Mouse (Mus musculus): ENCODE results near the gene Dgkd.

Dgkd gene

GRCm38 (mm10) chr1:87935546-87935945 is 82.5 kb downstream of the Dgkd start:
- no peak for DNase-seq (ENCODE audit: low spot score)

GRCm38 (mm10) chr1:87936075-87936474 is 83.0 kb downstream of the Dgkd start:
- DNase-seq (ENCODE audit: low spot score): no peak

- no peak for DNase-seq (ENCODE audit: low spot score)
These were observed 83.4 kb downstream of the Dgkd start for GRCm38 (mm10) chr1:87936516-87936915.

GRCm38 (mm10) chr1:87941765-87942164 is 88.7 kb downstream of the Dgkd start:
- no peak for DNase-seq (ENCODE audit: low spot score)

- no peak for DNase-seq (ENCODE audit: low spot score)
These were observed 94.6 kb downstream of the Dgkd start for GRCm38 (mm10) chr1:87947681-87948091.

GRCm38 (mm10) chr1:87951641-87952040 is 98.6 kb downstream of the Dgkd start:
- no peak for DNase-seq (ENCODE audit: low spot score)

GRCm38 (mm10) chr1:87953073-87953472 is 100.0 kb downstream of the Dgkd start:
- DNase-seq (ENCODE audit: low spot score): no peak

- DNase-seq (ENCODE audit: low spot score): no peak
These were observed 105.8 kb downstream of the Dgkd start for GRCm38 (mm10) chr1:87958931-87959330.

GRCm38 (mm10) chr1:87959532-87959931 is 106.4 kb downstream of the Dgkd start:
- DNase-seq (ENCODE audit: low spot score): no peak

- no peak for DNase-seq (ENCODE audit: low spot score)
These were observed 106.9 kb downstream of the Dgkd start for GRCm38 (mm10) chr1:87959998-87960431.

GRCm38 (mm10) chr1:87960752-87961151 is 107.7 kb downstream of the Dgkd start:
- no peak for DNase-seq (ENCODE audit: low spot score)

GRCm38 (mm10) chr1:87961459-87962167 is 108.5 kb downstream of the Dgkd start:
- DNase-seq (ENCODE audit: low spot score): no peak

- no peak for DNase-seq (ENCODE audit: low spot score)
These were observed 117.3 kb downstream of the Dgkd start for GRCm38 (mm10) chr1:87970381-87970780.

- no peak for DNase-seq (ENCODE audit: low spot score)
These were observed 129.2 kb downstream of the Dgkd start for GRCm38 (mm10) chr1:87982291-87982690.

- no peak for DNase-seq (ENCODE audit: low spot score)
These were observed 139.6 kb downstream of the Dgkd start for GRCm38 (mm10) chr1:87992716-87993115.

Measured in left cerebral cortex, adult 11 months (tissue).